Mouse (Mus musculus) hematopoietic multipotent progenitor cell, adult 10-12 weeks (in vitro differentiated cells): Measurements from ENCODE around the gene Fate1. TPM values are rescaled to one million over a fixed set of nuclear protein-coding genes. Genes with fewer than 3 reads are reported as not detected.

Experiments used
- polyA plus RNA-seq: library from polyadenylated mRNA; stranded (reverse); fragments of >175 nt; gene quantifications from 2 replicates; pipeline ENCODE4 v1.2.3, GENCODE M21; 2012; ENCODE audit warnings: low replicate concordance

Gene Fate1
- not detected in 2 replicates for polyA plus RNA-seq

GRCm38 (mm10) chrX:71972686-71973085 lies at the start of gene Fate1:
Gene Fate1, plus strand, starts transcription at chrX:71972986.

DNA sequence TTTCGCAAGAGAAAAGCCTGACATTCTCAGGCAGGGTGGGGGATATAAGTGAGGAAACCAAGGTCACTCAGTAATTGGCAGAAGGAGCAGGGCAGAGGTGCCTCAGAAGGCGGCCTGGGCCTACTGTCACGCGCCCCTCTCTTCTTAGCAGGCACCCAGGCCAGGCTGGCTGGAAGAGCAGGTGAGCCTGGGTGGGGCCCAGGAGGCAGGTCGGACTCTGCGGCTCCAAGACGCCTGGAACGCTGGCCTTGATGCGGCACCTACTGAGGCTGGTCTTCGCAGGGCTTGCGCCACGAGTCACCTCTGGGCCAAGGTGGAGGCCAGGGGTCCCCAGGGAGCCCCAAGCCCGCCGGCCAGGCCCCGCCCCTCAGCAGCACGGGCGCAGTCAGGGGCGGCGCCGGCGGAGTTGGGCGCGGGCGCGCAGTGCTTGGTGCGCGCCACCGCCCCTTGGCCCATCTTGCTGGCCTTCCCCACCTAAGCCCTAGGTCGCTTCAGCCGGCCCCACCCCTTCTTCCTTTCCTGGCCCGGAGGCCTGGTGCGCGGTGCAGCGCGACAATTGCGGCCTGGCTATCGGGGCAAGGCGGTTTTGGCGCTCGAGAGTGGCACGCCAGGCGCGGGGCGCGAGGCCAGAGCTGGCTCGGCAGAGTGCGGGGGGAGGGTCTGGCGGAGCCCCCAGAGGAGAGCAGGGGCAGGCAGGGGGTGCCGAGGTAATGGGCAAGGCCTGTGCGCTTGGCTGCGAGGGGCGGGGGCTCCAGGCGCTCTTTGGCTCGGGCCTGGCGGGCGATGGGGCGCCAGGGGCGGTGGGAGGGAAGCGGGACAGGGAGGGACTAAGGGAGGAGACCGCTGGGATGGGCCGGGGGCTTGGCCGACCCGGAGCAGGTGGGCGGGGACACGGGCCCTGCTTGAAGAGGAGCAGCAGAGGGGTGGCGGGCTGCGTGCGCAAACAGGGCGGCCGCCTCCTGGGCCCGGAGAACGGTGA lies 10.4 kb upstream of the Fate1 start, which contains the start of gene Prrg3:
Gene Prrg3 (plus strand): TSS at position 552 of the 979 bp plus-strand sequence.

GRCm38 (mm10) chrX:71991549-71991948 lies 18.8 kb downstream of the Fate1 start, which contains the start of gene Cnga2:
Gene Cnga2, plus strand, starts transcription at chrX:71991849.

Other genes with a start within 250 kb of the Fate1 start
- gene Vma21, start 157.1 kb upstream of the Fate1 start, polyA plus RNA-seq = 1.1 and 6.1 TPM in 2 replicates
- not detected in 2 replicates for gene Gm1141, start 52.0 kb upstream of the Fate1 start, polyA plus RNA-seq
- gene Prrg3, start 10.4 kb upstream of the Fate1 start, polyA plus RNA-seq = 0.12 TPM in 1 of 2 replicates, not detected in the other
- gene Cnga2, start 18.9 kb downstream of the Fate1 start, polyA plus RNA-seq = 0.03 TPM in 1 of 2 replicates, not detected in the other
- not detected in 2 replicates for gene Magea4, start 249.0 kb downstream of the Fate1 start, polyA plus RNA-seq